Mouse (Mus musculus): ENCODE results near the gene Dab2. TPM values are rescaled to one million over a fixed set of nuclear protein-coding genes. Genes with fewer than 3 reads are reported as not detected.

The Dab2 gene
- total and polyA plus RNA-seq, 2 experiments, result 7.9 to 8.1 TPM

- WGBS, result 55% methylated on average over 6 of the region's 6 CpGs
- H3K27me3 ChIP-seq (ENCODE audit: control insufficient read depth, insufficient read depth, low read length), result no peaks in the 10 kb centered on the region
- peaks cover 10% of the 10 kb centered on the region; the same call in 1 of the 2 replicates for H3K4me1 ChIP-seq (ENCODE audit: control insufficient read depth, insufficient read depth, low read length)
- H3K79me2 ChIP-seq (ENCODE audit: control insufficient read depth, insufficient read depth, low read length), result no peaks in the 10 kb centered on the region
- no peaks in the 10 kb centered on the region for H3K36me3 ChIP-seq (ENCODE audit: control insufficient read depth, insufficient read depth, low read length)
- no peak overlapping the region for H3K9ac ChIP-seq (ENCODE audit: low read depth, low read length)
- H3K4me3 ChIP-seq (ENCODE audit: insufficient read depth, low read depth, low read length), result no peak overlapping the region
- no peak for DNase-seq (ENCODE audit: extremely low read depth, low read depth, low spot score)
- peak overlapping the region; percentile 66 for H3K27ac ChIP-seq (replicated peaks; ENCODE audit: insufficient read depth, low read depth, low read length)
- TF ChIP-seq CTCF (IDR thresholded peaks at IDR 0.05; ENCODE audit: low read depth, low read length) (no peak), POLR2A (IDR thresholded peaks at IDR 0.05; ENCODE audit: extremely low read depth, insufficient read depth, low read length) (no peak)
Observed at GRCm38 (mm10) chr15:6260741-6261430, 38.7 kb upstream of the Dab2 start.

- H3K4me1 ChIP-seq (ENCODE audit: control insufficient read depth, insufficient read depth, low read length), result no peaks in the 10 kb centered on the region
- H3K4me3 ChIP-seq (ENCODE audit: insufficient read depth, low read depth, low read length), result no peak overlapping the region
- TF ChIP-seq CTCF (IDR thresholded peaks at IDR 0.05; ENCODE audit: low read depth, low read length) (no peak), POLR2A (IDR thresholded peaks at IDR 0.05; ENCODE audit: extremely low read depth, insufficient read depth, low read length) (no peak)
- no peak for DNase-seq (ENCODE audit: extremely low read depth, low read depth, low spot score)
- no peaks in the 10 kb centered on the region for H3K79me2 ChIP-seq (ENCODE audit: control insufficient read depth, insufficient read depth, low read length)
- no peaks in the 10 kb centered on the region for H3K27me3 ChIP-seq (ENCODE audit: control insufficient read depth, insufficient read depth, low read length)
- no peak overlapping the region for H3K27ac ChIP-seq (replicated peaks; ENCODE audit: insufficient read depth, low read depth, low read length)
- 35% methylated on average over 3 of the region's 3 CpGs for WGBS
- H3K9ac ChIP-seq (ENCODE audit: low read depth, low read length), result no peak overlapping the region
- H3K36me3 ChIP-seq (ENCODE audit: control insufficient read depth, insufficient read depth, low read length), result no peaks in the 10 kb centered on the region
Observed at GRCm38 (mm10) chr15:6267147-6267758, 32.3 kb upstream of the Dab2 start.

DNA sequence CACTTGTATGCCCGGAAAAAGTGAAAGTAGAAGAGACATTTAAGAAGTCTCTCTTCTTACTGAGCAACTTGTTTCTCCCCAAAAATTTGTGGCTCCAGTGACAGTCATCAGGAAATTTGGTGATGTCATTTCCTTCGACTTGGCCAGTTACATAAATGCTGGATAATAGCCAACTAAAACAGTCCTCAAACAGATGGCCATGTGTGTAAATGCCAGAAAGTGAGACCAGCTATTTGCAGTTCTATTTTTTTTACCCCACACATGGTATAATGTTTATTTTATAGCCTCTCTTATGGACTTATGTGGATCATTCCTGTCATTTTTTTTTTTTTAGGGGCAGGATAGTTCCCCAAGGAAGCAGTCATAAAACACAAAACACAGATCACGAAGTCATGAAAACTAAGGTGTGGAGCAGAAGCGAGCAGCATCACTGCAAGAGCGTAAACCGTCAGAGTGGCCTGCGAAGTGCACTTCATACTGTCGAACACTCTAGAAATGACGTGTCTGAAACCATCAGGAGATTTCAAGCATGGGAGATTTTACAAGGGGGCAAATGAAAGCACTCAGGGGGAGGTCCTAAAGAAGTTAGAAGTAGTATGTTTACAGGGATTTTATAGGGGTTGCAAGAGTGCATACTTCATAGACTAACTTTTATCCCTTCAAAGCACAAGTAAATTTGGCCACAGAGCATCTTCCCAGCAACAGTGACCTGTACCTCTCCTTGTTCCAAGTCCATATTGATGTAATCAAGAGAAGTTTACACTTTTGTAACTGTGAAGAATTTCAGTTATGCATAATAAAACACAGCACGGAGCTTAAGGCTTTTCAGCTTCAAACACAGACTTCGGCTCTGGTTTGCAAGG lies 20.8 kb upstream of the Dab2 start:
- Histone ChIP-seq H3K27me3 (ENCODE audit: control insufficient read depth, insufficient read depth, low read length) (no peaks in the 10 kb centered on the region), H3K27ac (replicated peaks; ENCODE audit: insufficient read depth, low read depth, low read length) (no peak overlapping the region), H3K9ac (ENCODE audit: low read depth, low read length) (no peak overlapping the region), H3K79me2 (ENCODE audit: control insufficient read depth, insufficient read depth, low read length) (no peaks in the 10 kb centered on the region), H3K4me3 (ENCODE audit: insufficient read depth, low read depth, low read length) (no peak overlapping the region), H3K36me3 (ENCODE audit: control insufficient read depth, insufficient read depth, low read length) (no peaks in the 10 kb centered on the region), H3K4me1 (ENCODE audit: control insufficient read depth, insufficient read depth, low read length) (no peaks in the 10 kb centered on the region)
- TF ChIP-seq CTCF (IDR thresholded peaks at IDR 0.05; ENCODE audit: low read depth, low read length) (no peak), POLR2A (IDR thresholded peaks at IDR 0.05; ENCODE audit: extremely low read depth, insufficient read depth, low read length) (no peak)
- no peak for DNase-seq (ENCODE audit: extremely low read depth, low read depth, low spot score)
- 72% methylated on average over 11 of the region's 11 CpGs for WGBS

- no peak for TF ChIP-seq POLR2A (IDR thresholded peaks at IDR 0.05; ENCODE audit: extremely low read depth, insufficient read depth, low read length)
- TF ChIP-seq CTCF (IDR thresholded peaks at IDR 0.05; ENCODE audit: low read depth, low read length), result no peak
- H3K27ac ChIP-seq (replicated peaks; ENCODE audit: insufficient read depth, low read depth, low read length), result no peak overlapping the region
- no peak overlapping the region for H3K4me3 ChIP-seq (ENCODE audit: insufficient read depth, low read depth, low read length)
- 87% methylated on average over 4 of the region's 4 CpGs for WGBS
- H3K9ac ChIP-seq (ENCODE audit: low read depth, low read length), result no peak overlapping the region
- no peaks in the 10 kb centered on the region for H3K36me3 ChIP-seq (ENCODE audit: control insufficient read depth, insufficient read depth, low read length)
- H3K27me3 ChIP-seq (ENCODE audit: control insufficient read depth, insufficient read depth, low read length), result no peaks in the 10 kb centered on the region
- DNase-seq (ENCODE audit: extremely low read depth, low read depth, low spot score), result no peak
- no peaks in the 10 kb centered on the region for H3K79me2 ChIP-seq (ENCODE audit: control insufficient read depth, insufficient read depth, low read length)
- H3K4me1 ChIP-seq (ENCODE audit: control insufficient read depth, insufficient read depth, low read length), result no peaks in the 10 kb centered on the region
Observed at GRCm38 (mm10) chr15:6280021-6280451, 19.6 kb upstream of the Dab2 start.

DNA sequence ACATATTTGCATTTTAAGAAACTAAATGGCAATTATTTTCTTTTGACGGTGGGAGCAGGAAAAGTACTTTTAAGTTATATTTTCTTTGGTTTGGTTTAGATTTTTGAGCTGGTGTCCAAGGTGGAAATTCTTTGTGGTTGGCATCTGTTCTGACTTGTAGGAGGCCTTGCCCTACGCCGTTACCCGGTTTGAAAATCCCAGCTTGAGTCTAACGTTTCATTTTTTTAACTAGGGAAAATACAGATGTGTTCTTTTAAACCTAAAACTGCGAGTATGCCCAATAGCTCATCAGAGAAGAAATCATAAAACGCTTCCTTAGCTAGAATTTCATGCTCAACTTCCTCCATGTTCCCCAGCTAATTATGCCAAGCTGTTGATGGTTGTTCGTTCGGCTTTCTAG lies 16.3 kb upstream of the Dab2 start:
- Histone ChIP-seq H3K4me1 (ENCODE audit: control insufficient read depth, insufficient read depth, low read length) (no peaks in the 10 kb centered on the region), H3K27ac (replicated peaks; ENCODE audit: insufficient read depth, low read depth, low read length) (no peak overlapping the region)

More for the DNA sequence above, 16.3 kb upstream of the Dab2 start:
- WGBS, result 95% methylated on average over 9 of the region's 9 CpGs
- Histone ChIP-seq H3K79me2 (ENCODE audit: control insufficient read depth, insufficient read depth, low read length) (no peaks in the 10 kb centered on the region), H3K4me3 (ENCODE audit: insufficient read depth, low read depth, low read length) (no peak overlapping the region), H3K27me3 (ENCODE audit: control insufficient read depth, insufficient read depth, low read length) (no peaks in the 10 kb centered on the region), H3K9ac (ENCODE audit: low read depth, low read length) (no peak overlapping the region), H3K36me3 (ENCODE audit: control insufficient read depth, insufficient read depth, low read length) (no peaks in the 10 kb centered on the region)
- DNase-seq (ENCODE audit: extremely low read depth, low read depth, low spot score), result no peak
- no peak for TF ChIP-seq CTCF (IDR thresholded peaks at IDR 0.05; ENCODE audit: low read depth, low read length)
- no peak for TF ChIP-seq POLR2A (IDR thresholded peaks at IDR 0.05; ENCODE audit: extremely low read depth, insufficient read depth, low read length)

All from liver, adult 2 months (tissue).